Mouse (Mus musculus): ENCODE data around the gene Pih1d1.

DNA sequence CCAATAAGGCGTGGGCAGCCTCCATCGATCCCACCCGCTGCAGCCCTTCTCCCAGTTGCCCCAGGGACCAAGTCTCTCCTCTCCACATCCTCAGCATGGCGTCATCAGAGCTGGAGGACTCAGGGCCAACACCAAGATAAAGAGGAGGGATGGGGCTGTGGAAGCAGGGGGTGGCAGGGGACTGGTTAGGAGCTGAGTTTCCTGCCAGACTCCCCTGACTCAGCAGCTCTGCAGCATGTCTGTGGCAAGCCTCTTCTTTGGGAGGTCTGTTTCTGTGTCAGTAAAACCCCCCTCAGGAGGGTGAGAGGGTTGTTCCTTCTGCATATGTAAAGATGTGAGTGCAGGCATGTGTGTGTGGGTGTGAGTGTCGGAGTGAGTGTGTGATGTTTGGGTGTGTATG lies 42.9 kb downstream of the Pih1d1 start:
- TF ChIP-seq TAL1 (IDR thresholded peaks at IDR 0.05; ENCODE audit: low read length) (no peak), GATA1 (IDR thresholded peaks at IDR 0.05; ENCODE audit: low read length) (no peak)
